Mouse (Mus musculus): ENCODE measurements around the gene Afdn.

GRCm38 (mm10) chr17:13907681-13908080 lies 147.3 kb downstream of the Afdn start:
- TF ChIP-seq MAFK (IDR thresholded peaks at IDR 0.05; ENCODE audit: insufficient read depth, low read depth, low read length) (no peak), CHD2 (IDR thresholded peaks at IDR 0.05; ENCODE audit: low read depth, low read length) (no peak), ZC3H11A (IDR thresholded peaks at IDR 0.05; ENCODE audit: borderline replicate concordance, low read depth, low read length) (no peak), ZNF384 (IDR thresholded peaks at IDR 0.05; ENCODE audit: low read depth, low read length) (no peak)

Data from ES-E14 (cell line).